Mouse (Mus musculus) lung, postnatal 4 days (tissue): ENCODE measurements around the gene Plekhg4.

Experiments used
- DNase-seq, 2 experiments: peaks; one replicate each; pipeline ENCODE4 v3.0.0; 2021

Gene Plekhg4

DNA sequence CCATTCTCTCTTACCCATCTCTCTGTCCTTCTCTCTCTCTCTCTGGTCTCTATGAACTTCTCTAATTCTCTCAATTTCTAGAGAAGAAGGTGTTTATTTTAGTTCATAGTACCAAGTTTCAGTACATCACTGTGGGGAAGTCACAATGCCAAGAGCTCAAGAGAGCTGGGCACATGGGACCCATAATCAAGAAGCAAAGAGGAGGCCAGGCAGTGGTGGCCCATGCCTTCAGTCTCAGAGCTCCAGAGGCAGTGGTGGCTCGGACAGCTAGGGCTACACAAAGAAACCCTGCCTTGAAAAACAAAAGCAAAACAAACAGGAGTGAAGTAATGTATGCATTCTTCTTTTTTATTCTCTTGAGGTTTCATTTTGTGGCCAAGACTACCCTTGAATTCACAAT is 31.4 kb downstream of the Plekhg4 start:
- no peak for DNase-seq

DNA sequence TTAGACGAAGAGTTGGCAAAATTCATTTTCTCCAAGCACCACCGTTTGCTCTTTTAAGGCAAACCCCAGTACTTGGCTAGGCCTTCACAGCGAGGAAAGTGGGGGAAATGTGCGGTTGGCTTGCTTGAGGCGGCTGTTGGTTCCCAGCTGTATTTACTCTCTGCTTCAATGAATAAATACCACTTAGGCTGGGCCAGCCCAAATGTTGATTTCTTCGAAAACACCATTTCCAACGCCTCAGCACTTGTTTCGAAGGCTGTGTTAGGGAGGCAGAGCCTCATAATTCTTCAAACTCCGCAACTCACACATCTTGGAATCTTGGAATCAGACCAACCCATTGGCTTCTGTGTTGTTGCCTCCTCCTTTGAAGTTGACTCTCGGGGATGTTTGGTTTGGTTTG is 33.3 kb downstream of the Plekhg4 start:
- peak; percentile 47 to 68 for DNase-seq

DNA sequence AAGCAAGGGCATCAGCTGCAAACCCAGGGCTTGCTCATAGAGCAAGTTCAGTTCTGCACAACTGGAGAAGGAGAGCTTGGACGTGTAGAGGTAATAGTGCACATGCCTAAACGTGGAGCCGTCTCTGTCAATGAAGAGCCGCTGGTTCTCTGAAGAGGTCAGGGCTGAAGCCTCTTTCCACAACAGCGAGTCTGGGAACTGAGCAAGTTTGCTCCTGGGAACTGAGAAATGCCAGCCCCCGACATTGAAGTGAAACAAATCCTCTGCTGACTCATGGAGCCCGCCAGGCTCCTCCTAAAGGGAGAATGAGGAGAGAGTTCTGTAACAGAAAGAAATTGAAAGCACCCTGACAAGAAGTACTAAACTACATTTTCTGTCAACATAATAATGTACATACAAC is 35.3 kb downstream of the Plekhg4 start:
- DNase-seq: no peak

DNA sequence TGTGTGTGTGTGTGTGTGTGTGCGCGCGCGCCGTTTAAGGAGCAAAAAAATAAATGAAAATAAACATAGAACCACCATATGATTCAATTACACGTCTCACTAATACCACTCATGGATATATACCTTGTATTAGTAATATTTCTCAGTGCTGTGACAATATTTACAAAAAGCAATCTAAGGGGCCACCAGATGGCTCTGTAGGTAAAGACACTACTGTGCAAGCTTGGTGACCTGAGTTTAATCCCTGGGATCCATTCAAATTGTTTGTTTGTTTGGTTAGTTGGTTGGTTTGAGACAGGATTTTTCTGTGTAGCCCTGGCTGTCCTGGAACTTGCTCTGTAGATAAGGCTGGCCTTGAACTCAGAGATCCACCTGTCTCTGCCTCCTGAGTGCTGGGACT is 36.9 kb downstream of the Plekhg4 start:
- no peak for DNase-seq

DNA sequence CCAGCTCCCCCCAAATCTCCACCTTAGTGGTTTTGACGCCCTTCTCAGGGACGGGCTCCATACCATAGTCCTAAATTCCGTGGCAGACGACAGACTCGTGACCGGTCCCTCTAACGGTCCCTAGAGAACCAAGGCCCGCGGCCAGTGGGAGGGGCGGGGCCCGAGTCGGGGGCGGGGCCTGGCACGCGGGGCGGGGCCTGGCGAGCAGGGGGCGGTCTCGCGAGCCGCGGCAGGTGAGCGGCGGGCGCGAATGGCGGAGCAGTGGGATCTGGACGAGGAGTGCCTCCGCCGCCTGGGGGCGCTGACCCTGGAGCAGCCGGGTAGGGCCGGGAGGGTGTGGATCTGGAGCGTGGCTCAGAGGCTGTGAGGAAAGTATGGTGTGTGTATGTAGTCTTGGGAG is 40.3 kb downstream of the Plekhg4 start, which contains the start of the genes Kctd19 and Lrrc36:
Gene Kctd19, minus strand, starts transcription at position 112 of the 400 bp plus-strand sequence.
Gene Lrrc36, plus strand, starts transcription at position 181 of the 400 bp plus-strand sequence.
- peak; percentile 80 for DNase-seq

DNA sequence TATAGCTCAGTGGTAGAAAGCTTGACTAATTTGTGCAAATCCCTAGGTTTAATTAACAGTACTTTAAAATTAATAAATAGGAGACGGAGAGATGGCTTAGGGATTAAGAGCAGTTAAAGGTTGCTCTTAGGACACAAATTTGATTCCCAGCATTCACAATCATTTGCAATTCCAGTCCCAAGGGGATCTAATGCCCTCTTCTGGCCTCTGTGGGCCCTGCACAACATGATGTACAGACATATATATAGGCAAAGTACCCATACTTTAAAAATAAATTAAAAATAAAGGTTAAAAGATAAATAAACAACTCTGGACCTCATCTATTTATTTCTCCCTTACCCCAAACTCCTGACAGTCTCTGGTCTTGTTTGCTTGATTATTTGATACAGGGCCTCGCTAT is 45.9 kb downstream of the Plekhg4 start:
- no peak for DNase-seq

DNA sequence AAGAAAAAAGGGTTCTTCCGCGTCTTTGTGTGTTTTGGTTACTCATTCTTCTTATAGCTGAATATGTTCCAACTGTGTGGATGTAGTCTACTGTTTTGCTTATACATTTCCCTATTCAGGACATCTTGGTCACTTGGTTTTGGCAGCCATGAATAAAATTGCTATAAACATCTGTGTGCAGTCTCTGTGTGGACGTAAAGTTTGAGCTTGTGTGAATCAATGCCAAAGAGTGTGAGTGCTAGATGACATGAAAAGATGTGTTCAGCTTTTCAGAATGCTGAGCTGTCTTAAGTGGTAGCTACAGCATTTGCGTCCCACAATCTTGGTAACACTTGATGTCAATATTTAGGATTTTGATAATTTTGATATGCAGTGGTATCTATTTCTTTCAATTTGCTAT is 46.7 kb downstream of the Plekhg4 start:
- no peak for DNase-seq

DNA sequence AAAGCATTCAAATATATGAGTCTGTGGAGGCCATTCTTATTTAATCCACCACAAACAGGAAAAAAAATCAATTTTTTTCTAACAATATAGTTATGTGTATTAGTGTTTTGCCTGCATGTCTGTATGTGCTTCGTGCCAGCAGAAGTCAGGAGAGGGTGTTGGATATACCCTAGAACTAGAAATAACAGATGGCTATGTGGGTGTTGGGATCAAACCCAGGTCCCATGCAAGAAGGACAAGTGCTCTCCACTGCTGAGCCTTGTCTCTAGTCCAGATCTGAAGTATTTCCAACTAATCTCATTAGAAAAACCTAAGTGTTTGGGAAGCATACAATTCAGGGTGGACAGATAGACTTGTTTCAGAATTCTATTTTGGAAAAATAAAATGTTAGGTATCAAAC is 48.9 kb downstream of the Plekhg4 start:
- no peak for DNase-seq

DNA sequence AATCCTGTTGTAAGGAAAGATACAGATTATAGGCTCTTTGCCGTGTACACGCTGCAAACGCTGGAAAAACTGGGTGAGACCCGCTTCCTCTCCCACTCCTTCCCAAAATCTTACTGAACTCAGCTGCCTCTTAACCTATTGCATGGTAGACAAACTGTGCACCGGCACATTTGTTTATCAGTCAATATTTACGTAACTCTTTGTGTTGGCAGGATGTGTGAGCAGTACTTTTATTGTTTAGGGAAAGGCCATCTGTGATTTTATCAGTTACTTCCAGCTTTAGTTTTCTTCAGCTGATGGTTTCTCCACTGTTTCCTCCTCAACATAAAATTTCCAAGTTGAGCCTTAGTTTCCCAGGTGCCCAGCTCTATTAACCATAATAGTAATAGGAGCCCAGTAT is 53.8 kb downstream of the Plekhg4 start:
- DNase-seq: no peak

DNA sequence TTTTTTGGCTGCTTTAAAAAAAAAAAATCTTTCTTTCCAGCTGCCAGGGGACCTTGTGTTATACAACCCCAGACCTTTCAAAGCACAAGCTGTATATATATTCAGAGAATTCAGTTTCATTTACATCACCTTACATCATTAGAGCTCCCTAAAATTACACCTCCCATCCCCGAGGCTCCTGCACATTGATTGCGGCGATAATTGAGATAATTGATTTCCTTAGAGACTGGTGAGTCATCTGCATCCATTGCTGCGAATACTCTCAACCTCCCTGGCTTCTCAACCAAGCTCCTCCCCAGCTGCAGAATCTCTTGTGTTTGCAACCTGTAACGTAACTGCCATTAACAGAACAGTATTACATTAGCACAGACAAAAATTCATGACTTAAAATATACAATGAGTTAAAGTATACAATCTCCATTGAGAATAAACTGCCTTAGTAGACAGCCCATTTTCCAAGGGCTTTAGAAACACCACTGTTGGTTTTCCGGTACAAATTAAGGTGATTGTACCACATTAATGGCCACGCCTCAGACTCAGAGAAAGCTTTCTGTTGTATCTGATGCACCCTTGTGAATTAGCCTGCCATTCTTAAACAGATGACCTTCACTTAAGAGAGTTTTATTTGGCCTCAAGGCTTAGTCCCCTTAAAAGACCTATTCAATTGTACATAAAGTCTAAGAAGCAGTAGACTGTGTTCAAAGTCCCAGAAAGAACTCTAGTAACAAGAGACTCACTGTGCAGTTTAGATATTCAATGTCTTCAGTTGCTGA is 58.9 kb downstream of the Plekhg4 start:
- DNase-seq: no peak
